Mouse (Mus musculus): Measurements from ENCODE around the gene Calm2. TPM values are rescaled to one million over a fixed set of nuclear protein-coding genes. Genes with fewer than 3 reads are reported as not detected.

The Calm2 gene
- total RNA-seq (2021) = 1,000 to 10,000 TPM; 2,083 to 2,187 TPM
- long read RNA-seq, experiment 1, transcript Calm2-204 (5 exons, 842 nt) = minor isoform, 12 of 2,447 reads
- long read RNA-seq, experiment 1, transcript Calm2-201 (6 exons, 1,205 nt) = major isoform, 2,363 of 2,447 reads
- long read RNA-seq, experiment 1, partial matches to known transcripts = 47 of 2,447 reads
- long read RNA-seq, experiment 1, other reads (novel, unspliced or antisense) = 24 of 2,447 reads
- long read RNA-seq, experiment 2, transcript Calm2-204 (5 exons, 842 nt) = minor isoform, 5 of 1,385 reads
- long read RNA-seq, experiment 2, transcript Calm2-201 (6 exons, 1,205 nt) = major isoform, 1,327 of 1,385 reads
- long read RNA-seq, experiment 2, partial matches to known transcripts = 27 of 1,385 reads
- long read RNA-seq, experiment 2, other reads (novel, unspliced or antisense) = 24 of 1,385 reads

DNA sequence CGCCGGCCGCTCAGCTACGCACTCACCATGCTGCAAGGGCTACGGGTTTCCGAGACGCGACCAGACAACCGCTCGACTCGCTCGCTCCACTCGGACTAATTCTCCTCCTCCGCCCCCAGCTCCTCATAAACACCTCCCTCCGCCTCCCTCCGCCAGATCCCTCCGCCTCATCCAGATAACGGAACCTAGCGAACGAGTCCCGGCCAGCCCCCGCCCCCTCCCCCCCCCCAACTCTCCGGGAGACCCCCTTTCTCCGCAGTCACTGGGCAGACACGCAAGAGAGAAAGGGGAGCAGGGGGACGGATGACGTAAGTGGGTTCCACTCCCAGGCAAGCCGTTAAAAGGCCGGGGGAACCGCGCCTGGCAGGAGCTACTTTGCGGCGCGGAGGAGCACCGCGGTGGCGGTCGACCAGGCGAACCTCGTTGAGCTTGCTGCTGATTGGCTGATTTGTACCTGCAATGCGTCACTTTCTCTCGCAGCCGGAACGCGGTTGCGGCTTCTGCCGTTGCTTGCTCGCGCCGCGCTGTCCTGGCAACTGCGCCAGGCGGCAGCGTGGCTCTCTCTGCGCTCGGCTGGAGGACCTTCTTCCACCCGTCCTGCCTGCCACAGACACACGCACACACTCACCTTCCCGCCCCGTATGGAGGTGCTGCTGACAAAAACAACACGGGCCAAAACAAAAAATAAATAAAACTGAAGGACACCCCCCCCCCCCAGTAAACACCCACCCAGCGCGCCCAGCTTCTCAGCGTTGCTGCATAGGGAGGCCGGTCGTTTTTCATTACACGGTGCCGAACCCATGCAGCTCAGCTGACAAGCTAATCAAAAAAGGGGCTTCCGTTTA, at the start of gene Calm2:
Gene Calm2 (minus strand): TSS at position 169 of the 845 bp plus-strand sequence.
- H3K27ac ChIP-seq = peak within 1 kb of the TSS; percentile 100
- peak; percentile 96 to 98 for DNase-seq (ENCODE audit: extremely low spot score in 1 of 2, low spot score in 2 of 2)
- H3K4me3 ChIP-seq = peak within 1 kb of the TSS; percentile 88
- intact Hi-C loops (cut with DNase I) = loop anchor here (1.0 to 10.0 kb wide), 9 partner anchors 27 to 340 kb away; partner anchors contain the start of genes Msh2 and Socs5
- peak; percentile 10 for TF ChIP-seq CTCF (IDR thresholded peaks at IDR 0.05)

DNA sequence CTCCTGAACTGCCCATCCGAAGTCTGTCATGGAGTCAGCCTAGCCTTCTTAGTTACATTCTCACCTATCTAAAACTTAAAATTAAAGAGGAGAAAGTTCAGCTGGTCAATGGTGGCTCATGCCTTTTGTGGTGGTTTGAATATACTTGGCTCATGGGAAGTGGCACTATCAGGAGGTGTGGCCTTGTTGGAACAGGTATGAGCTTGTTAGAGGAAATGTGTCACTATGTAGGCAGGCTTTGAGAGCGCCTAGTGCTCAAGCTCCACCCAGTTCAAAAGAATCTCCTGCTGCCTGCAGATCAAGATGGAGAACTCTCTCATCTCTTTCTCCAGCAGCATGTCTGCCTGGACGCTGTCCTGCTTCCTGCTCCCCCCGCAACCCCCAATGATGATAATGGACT, 48.8 kb upstream of the Calm2 start:
- intact Hi-C loops (cut with DNase I) = no loop called here
- Histone ChIP-seq H3K27ac (no peak overlapping the region), H3K4me3 (no peak overlapping the region)
- no peak for DNase-seq (ENCODE audit: extremely low spot score in 1 of 2, low spot score in 2 of 2)
- TF ChIP-seq CTCF (IDR thresholded peaks at IDR 0.05) = no peak

DNA sequence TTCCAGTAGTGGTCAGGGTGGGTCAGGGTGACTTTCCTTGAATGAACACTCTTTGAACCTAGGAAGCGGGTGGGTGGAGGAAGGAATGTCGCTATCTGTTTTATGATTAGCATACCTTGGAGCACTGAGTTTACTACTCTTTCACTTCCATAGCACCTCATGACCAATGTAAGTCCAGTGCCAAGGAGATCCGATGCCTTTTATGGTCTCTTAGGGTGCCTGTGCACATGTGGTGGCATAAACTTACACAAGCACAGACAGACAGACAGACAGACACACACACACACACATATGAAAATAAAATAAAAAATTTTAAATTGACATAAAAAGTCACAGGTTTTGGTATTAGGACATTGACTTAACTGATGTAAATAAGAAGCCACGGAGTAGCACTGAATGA, 47.6 kb upstream of the Calm2 start:
- intact Hi-C loops (cut with DNase I) = no loop called here
- TF ChIP-seq CTCF (IDR thresholded peaks at IDR 0.05) = no peak
- no peak overlapping the region for H3K4me3 ChIP-seq
- H3K27ac ChIP-seq = no peak overlapping the region
- DNase-seq (ENCODE audit: extremely low spot score in 1 of 2, low spot score in 2 of 2) = no peak

DNA sequence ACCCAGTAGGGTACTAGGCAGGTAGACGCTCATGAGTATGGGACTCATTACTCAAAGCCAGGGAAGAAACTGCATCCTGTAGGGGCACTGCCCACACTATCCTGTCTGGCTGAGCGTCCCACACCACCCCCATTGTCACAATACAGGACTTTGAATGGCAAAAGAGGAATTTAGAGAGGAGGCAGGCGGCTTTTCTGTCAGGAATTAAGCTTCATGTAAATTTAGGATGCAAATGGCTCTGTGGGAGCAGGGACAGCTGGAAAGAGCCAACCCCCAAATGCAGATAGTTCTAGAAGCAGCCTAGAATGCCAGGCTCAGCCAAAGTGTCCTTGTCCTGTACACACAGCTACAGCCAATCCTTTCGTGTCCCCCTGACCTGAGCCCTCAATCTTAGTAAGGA, 45.6 kb upstream of the Calm2 start:
- DNase-seq (ENCODE audit: extremely low spot score in 1 of 2, low spot score in 2 of 2) = peak in 1 of 2 experiments; percentile 43
- Histone ChIP-seq H3K27ac (0 out of 2 replicates have a peak overlapping the region, but pooled peaks have one; percentile 15), H3K4me3 (no peak overlapping the region)
- TF ChIP-seq CTCF (IDR thresholded peaks at IDR 0.05) = no peak; the same call in 1 of the 2 replicates
- intact Hi-C loops (cut with DNase I) = no loop called here

DNA sequence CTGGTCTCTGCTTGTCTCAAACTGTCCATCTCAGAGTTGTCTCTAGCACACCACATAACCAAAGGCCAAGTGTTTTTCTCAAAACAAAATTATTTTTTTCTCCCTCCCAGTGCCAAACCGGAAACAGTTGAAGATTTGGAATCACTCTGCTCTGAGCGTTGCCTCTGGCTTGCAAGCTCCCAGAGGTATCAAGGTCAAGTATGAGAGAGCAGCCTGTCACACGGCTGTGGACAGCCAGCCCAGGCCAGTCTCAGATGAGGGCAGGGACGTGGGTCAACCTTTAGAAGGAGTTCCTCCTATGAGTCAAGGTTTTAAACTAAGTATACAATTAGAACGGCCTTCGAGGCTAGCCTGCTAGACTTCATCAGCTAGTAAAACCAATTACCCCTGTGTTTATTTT, 43.6 kb upstream of the Calm2 start:
- intact Hi-C loops (cut with DNase I) = no loop called here
- no peak for TF ChIP-seq CTCF (IDR thresholded peaks at IDR 0.05)
- no peak overlapping the region for H3K4me3 ChIP-seq
- DNase-seq (ENCODE audit: extremely low spot score in 1 of 2, low spot score in 2 of 2) = no peak
- no peak overlapping the region for H3K27ac ChIP-seq

DNA sequence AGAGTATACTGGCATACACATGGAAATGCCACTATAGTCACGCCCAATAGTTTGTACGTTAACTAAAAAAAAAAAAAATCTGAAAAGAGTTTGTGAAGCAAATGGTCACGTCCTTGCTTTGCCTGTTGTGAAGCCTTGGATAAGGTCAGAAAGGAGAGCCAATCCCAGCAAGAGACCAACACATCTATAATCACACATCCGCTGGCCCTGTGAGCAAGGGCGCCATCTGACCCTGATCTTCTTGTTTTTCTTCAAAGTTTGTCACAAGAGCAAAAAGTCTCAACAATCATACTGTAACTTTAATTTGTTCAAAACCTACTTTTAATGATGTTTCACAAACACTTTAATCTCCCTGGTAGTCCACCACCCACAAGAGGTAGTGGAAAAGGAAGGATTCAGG, 39.0 kb upstream of the Calm2 start:
- TF ChIP-seq CTCF (IDR thresholded peaks at IDR 0.05) = no peak
- intact Hi-C loops (cut with DNase I) = no loop called here
- H3K27ac ChIP-seq = no peak overlapping the region
- no peak overlapping the region for H3K4me3 ChIP-seq
- no peak for DNase-seq (ENCODE audit: extremely low spot score in 1 of 2, low spot score in 2 of 2)

DNA sequence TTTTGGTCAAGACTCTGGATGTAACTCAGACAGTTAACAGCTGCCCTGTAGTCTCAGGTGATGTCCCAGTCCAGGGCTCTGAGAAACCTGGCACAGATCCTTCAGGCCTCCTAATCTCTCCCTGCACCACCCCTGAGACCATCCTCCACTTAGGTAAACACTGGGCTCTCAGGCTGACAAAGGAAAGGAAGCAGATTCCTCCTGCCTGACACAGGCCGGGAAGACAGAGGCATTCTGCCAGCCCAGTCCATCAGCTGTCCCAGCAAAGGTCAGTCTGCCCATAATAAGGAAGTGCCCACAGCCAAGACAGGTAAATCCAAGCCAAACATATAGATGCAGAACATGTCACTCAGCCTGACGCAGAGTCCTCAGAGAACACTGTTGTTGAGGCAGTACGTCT, 36.1 kb upstream of the Calm2 start:
- no peak overlapping the region for H3K27ac ChIP-seq
- no peak for DNase-seq (ENCODE audit: extremely low spot score in 1 of 2, low spot score in 2 of 2)
- no peak for TF ChIP-seq CTCF (IDR thresholded peaks at IDR 0.05)
- intact Hi-C loops (cut with DNase I) = no loop called here
- H3K4me3 ChIP-seq = no peak overlapping the region

DNA sequence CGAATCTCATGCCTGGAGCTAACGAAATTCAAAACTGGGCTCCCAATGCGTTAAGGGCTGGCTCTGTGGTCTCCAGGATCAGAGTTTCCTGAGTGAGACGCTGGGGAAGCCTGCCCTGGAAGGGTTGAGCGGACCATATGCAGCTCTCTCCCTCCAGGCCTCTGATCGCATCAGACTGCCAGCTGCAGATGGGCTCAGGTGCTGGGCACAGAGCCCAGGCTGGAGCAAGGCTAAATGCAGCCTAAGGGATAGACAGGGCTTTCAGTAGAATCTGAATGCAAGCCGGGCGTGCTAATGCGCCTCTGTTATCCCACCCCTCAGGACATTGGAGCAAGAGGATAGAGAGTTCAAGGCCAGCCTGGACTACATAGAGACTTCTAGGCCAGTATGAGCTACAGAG, 31.8 kb upstream of the Calm2 start:
- Histone ChIP-seq H3K4me3 (no peak overlapping the region), H3K27ac (peak overlapping the region; percentile 50)
- DNase-seq (ENCODE audit: extremely low spot score in 1 of 2, low spot score in 2 of 2) = peak in 1 of 2 experiments; percentile 43
- TF ChIP-seq CTCF (IDR thresholded peaks at IDR 0.05) = no peak
- intact Hi-C loops (cut with DNase I) = loop anchor here (5.0 kb wide), 1 partner anchor 44 kb away; no protein-coding TSS in a partner anchor

DNA sequence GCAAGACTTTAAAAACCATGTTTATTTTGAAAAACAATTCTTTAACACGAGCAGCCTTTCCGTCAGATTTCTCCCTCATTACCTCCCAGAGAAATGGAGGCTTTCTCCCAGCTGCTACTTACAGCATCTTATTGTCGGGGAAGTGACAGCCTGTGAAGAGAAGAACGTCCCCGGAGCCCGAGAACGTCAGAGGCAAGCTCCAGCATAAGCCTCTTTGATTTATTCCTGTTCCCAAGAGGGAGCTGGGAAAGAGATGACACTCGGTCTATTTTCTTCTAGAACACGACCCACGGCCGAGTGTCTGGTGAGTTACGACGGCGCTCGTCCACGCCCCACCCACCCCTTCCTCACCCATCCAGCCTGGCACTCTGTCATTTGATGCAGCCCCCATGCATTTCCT, 30.9 kb upstream of the Calm2 start:
- TF ChIP-seq CTCF (IDR thresholded peaks at IDR 0.05) = no peak
- Histone ChIP-seq H3K4me3 (no peak overlapping the region), H3K27ac (no peak overlapping the region)
- DNase-seq (ENCODE audit: extremely low spot score in 1 of 2, low spot score in 2 of 2) = no peak
- intact Hi-C loops (cut with DNase I) = loop anchor here (5.0 kb wide), 1 partner anchor 45 kb away; no protein-coding TSS in a partner anchor

DNA sequence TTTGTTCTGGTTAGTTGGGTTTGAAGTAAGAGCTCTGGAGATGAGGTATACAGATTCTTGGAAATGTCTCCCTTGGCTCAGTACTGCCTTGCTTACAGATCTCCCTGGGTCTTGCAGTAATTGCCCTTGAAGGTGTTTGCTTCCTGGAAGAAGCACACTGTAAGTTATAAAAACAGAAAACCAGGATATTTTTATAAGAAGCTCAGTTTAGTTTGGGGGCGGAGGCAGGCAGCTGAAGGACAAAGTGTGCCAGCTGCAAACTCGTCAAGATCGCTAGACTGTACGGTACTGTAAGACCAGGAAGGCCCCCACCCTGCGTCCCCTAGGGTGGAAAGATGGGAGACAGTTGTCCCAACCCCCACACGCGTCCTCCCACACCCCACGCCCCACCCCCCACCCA, 28.6 kb upstream of the Calm2 start:
- intact Hi-C loops (cut with DNase I) = loop anchor here (1.0 to 5.0 kb wide), 4 partner anchors 15 to 55 kb away; no protein-coding TSS in a partner anchor

DNA sequence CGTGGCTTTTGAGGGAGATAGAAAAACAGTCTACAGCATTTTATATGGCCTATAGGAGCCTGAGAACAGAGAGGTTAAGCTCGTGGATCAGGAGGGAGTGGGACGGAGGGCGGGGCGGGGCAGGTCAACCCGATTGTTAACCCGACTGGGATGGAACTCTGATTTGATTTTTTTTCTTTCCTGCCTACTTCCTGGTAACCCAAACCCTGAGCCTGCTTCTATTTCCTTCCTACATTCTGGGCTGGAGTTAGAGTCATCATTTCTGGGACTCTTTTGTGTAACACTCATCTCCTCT, 27.7 kb upstream of the Calm2 start:
- intact Hi-C loops (cut with DNase I) = loop anchor here (1.0 to 2.0 kb wide), 4 partner anchors 14 to 105 kb away; partner anchors contain the start of gene Calm2
- no peak for DNase-seq (ENCODE audit: extremely low spot score in 1 of 2, low spot score in 2 of 2)
- Histone ChIP-seq H3K4me3 (peak overlapping the region; percentile 36), H3K27ac (peak overlapping the region; percentile 91)
- no peak for TF ChIP-seq CTCF (IDR thresholded peaks at IDR 0.05)

More for the DNA sequence above, 28.6 kb upstream of the Calm2 start:
- no peak for TF ChIP-seq CTCF (IDR thresholded peaks at IDR 0.05)
- Histone ChIP-seq H3K27ac (peak overlapping the region; percentile 91), H3K4me3 (no peak overlapping the region)
- peak in 1 of 2 experiments; percentile 27 for DNase-seq (ENCODE audit: extremely low spot score in 1 of 2, low spot score in 2 of 2)

Data from left cerebral cortex, adult 2 months (tissue).